Mouse (Mus musculus) G1E (cell line): ENCODE measurements around the gene AC109138.7. TPM values are rescaled to one million over a fixed set of nuclear protein-coding genes. Genes with fewer than 3 reads are reported as not detected.
"Not testable (repeated sequence)": the region's sequence is repeated elsewhere in the genome, so short reads cannot be mapped to it uniquely, and the experiment has no call there.

Experiments
- ATAC-seq: 2 replicates; pipeline ENCODE4 v1.8.0; 2016; ENCODE audit warnings: mild to moderate bottlenecking; ENCODE audit not compliant: insufficient number of reproducible peaks, poor library complexity, low FRiP score, severe bottlenecking; ENCODE audit errors: extremely low read depth
- DNase-seq: peaks from one replicate; pipeline ENCODE4 v3.0.0; 2012; ENCODE audit warnings: low spot score
- H3K27me3 ChIP-seq: 2 replicates; pipeline ENCODE4 v1.6.1; 2012; ENCODE audit warnings: mild to moderate bottlenecking, low read length, inconsistent platforms; ENCODE audit not compliant: insufficient read depth
- H3K36me3 ChIP-seq: replicated peaks from 2 replicates; pipeline ENCODE3; 2012; ENCODE audit warnings: mild to moderate bottlenecking, inconsistent platforms
- H3K4me1 ChIP-seq: 2 replicates; pipeline ENCODE4 v1.6.1; 2012; ENCODE audit warnings: low read depth, low read length, inconsistent platforms, mixed read lengths; ENCODE audit not compliant: insufficient read depth
- H3K4me3 ChIP-seq: 2 replicates; pipeline ENCODE4 v1.5.1; 2012; ENCODE audit warnings: low read depth, mild to moderate bottlenecking, inconsistent platforms, low read length, moderate library complexity, mixed read lengths
- H3K9me3 ChIP-seq: replicated peaks from 2 replicates; pipeline ENCODE4 v1.6.1; 2012; ENCODE audit warnings: inconsistent platforms
- CTCF ChIP-seq: IDR thresholded peaks from 2 replicates; pipeline ENCODE4 v1.5.1; 2012; ENCODE audit warnings: low read depth, low read length, inconsistent platforms, mixed read lengths
- GATA1 ChIP-seq: IDR thresholded peaks from 2 replicates; pipeline ENCODE4 v1.6.1; 2012; ENCODE audit warnings: borderline replicate concordance, low read length, inconsistent platforms, mixed read lengths
- GATA2 ChIP-seq: IDR thresholded peaks from 2 replicates; pipeline ENCODE4 v1.6.1; 2012; ENCODE audit warnings: low read depth, low read length, inconsistent platforms, borderline replicate concordance
- POLR2AphosphoS5 ChIP-seq: IDR thresholded peaks from 2 replicates; pipeline ENCODE4 v1.6.1; 2012; ENCODE audit warnings: low read depth, low read length, inconsistent platforms; ENCODE audit not compliant: insufficient replicate concordance
- TAL1 ChIP-seq: conservative IDR thresholded peaks from 2 replicates; pipeline ENCODE4 v1.6.1; 2012; ENCODE audit warnings: low read depth, low read length, inconsistent platforms, mixed read lengths
- polyA plus RNA-seq: library from polyadenylated mRNA; stranded (reverse); fragments of >175 nt; gene quantifications from 2 replicates; pipeline ENCODE4 v1.2.3, GENCODE M21; 2012
- total RNA-seq, 2 experiments: library from RNA; stranded (forward) in 1 of 2; stranded (reverse) in 1 of 2; fragments of 200-1000 nt in 1 of 2; fragments of >200 nt in 1 of 2; fragmentation: Nextera tagmentation in 1 of 2; gene quantifications; 2 replicates each; pipeline ENCODE4 v1.2.3; 2014 to 2017

The AC109138.7 gene
- total and polyA plus RNA-seq, 3 experiments = 35.4 TPM; not detected in 2

- DNase-seq = no peak
- no peak for ATAC-seq
Observed at GRCm38 (mm10) chr19:4234548-4234947, 20.4 kb downstream of the AC109138.7 start.

GRCm38 (mm10) chr19:4240247-4240668 lies 26.1 kb downstream of the AC109138.7 start:
- ATAC-seq (no peak), DNase-seq (no peak)
- TF ChIP-seq TAL1 (no peak), GATA1 (no peak), GATA2 (no peak), CTCF (no peak), POLR2AphosphoS5 (no peak)

More at GRCm38 (mm10) chr19:4234548-4234947, 20.4 kb downstream of the AC109138.7 start:
- Histone ChIP-seq H3K27me3 (peaks cover 15% of the 10 kb centered on the region), H3K4me3 (no peak overlapping the region), H3K4me1 (peaks cover 26% of the 10 kb centered on the region), H3K9me3 (no peaks in the 10 kb centered on the region), H3K36me3 (peaks cover 8% of the 10 kb centered on the region)
- TF ChIP-seq GATA2 (no peak), GATA1 (no peak), POLR2AphosphoS5 (no peak), CTCF (no peak), TAL1 (no peak)

GRCm38 (mm10) chr19:4242416-4242815 lies 28.3 kb downstream of the AC109138.7 start:
- H3K4me3 ChIP-seq = no peak overlapping the region
- ATAC-seq (no peak), DNase-seq (no peak)
- TF ChIP-seq GATA2 = no peak
- TF ChIP-seq POLR2AphosphoS5 = no peak
- no peak for TF ChIP-seq TAL1
- TF ChIP-seq GATA1 = no peak
- TF ChIP-seq CTCF = no peak
- peaks cover 16% of the 10 kb centered on the region for H3K27me3 ChIP-seq
- no peaks in the 10 kb centered on the region for H3K9me3 ChIP-seq
- H3K36me3 ChIP-seq = no peaks in the 10 kb centered on the region
- H3K4me1 ChIP-seq = peaks cover 8% of the 10 kb centered on the region

More at GRCm38 (mm10) chr19:4240247-4240668, 26.1 kb downstream of the AC109138.7 start:
- H3K4me3 ChIP-seq = no peak overlapping the region
- peaks cover 26% of the 10 kb centered on the region for H3K27me3 ChIP-seq
- no peaks in the 10 kb centered on the region for H3K9me3 ChIP-seq
- peaks cover 8% of the 10 kb centered on the region for H3K4me1 ChIP-seq
- H3K36me3 ChIP-seq = no peaks in the 10 kb centered on the region

GRCm38 (mm10) chr19:4244775-4245174 lies 30.6 kb downstream of the AC109138.7 start:
- Histone ChIP-seq H3K4me1 (peaks cover 8% of the 10 kb centered on the region), H3K4me3 (no peak overlapping the region), H3K9me3 (no peaks in the 10 kb centered on the region), H3K27me3 (peaks cover 22% of the 10 kb centered on the region), H3K36me3 (no peaks in the 10 kb centered on the region)
- no peak for DNase-seq
- no peak for ATAC-seq
- TF ChIP-seq CTCF = no peak
- TF ChIP-seq TAL1 = no peak
- TF ChIP-seq GATA2 = no peak
- TF ChIP-seq POLR2AphosphoS5 = no peak
- no peak for TF ChIP-seq GATA1

- Histone ChIP-seq H3K27me3 (peaks cover 20% of the 10 kb centered on the region), H3K4me1 (peaks cover 8% of the 10 kb centered on the region), H3K4me3 (no peak overlapping the region), H3K9me3 (no peaks in the 10 kb centered on the region), H3K36me3 (no peaks in the 10 kb centered on the region)
- ATAC-seq (no peak), DNase-seq (no peak)
- no peak for TF ChIP-seq GATA1
- no peak for TF ChIP-seq GATA2
- TF ChIP-seq TAL1 = no peak
- no peak for TF ChIP-seq CTCF
- no peak for TF ChIP-seq POLR2AphosphoS5
Observed at GRCm38 (mm10) chr19:4247010-4247409, 32.9 kb downstream of the AC109138.7 start.

GRCm38 (mm10) chr19:4248683-4249082 lies 34.5 kb downstream of the AC109138.7 start:
- H3K36me3 ChIP-seq, DNase-seq, H3K4me3 ChIP-seq, ATAC-seq, H3K9me3 ChIP-seq, H3K4me1 ChIP-seq: not testable (repeated sequence)
- peaks cover 28% of the 10 kb centered on the region for H3K27me3 ChIP-seq

GRCm38 (mm10) chr19:4254230-4254629 lies 40.1 kb downstream of the AC109138.7 start:
- no peaks in the 10 kb centered on the region for H3K9me3 ChIP-seq
- no peak overlapping the region for H3K4me3 ChIP-seq
- H3K4me1 ChIP-seq = peaks cover 17% of the 10 kb centered on the region
- TF ChIP-seq GATA1 (no peak), POLR2AphosphoS5 (no peak), TAL1 (no peak), GATA2 (no peak), CTCF (no peak)
- H3K36me3 ChIP-seq = no peaks in the 10 kb centered on the region
- no peak for ATAC-seq
- DNase-seq = no peak
- H3K27me3 ChIP-seq = peaks cover 23% of the 10 kb centered on the region
